In genomic region chr12:102832746-102833300, GRCm38 (mm10) we compare ENCODE assay signal across 20 mouse cellular contexts. TPM values are rescaled to one million over a fixed set of nuclear protein-coding genes. Genes with fewer than 3 reads are reported as not detected.
DNase-seq lines count a peak whose midpoint lies in the region; ATAC-seq and TF ChIP-seq lines count a peak whose summit lies in the region.
"Had no signal": no experiment of that assay in that cellular context is flagged by ENCODE, and none has a peak within 500 bp of the region (broad histone marks: within the 10 kb centered on the region; RNA-seq: fewer than 3 reads in every experiment).

No protein-coding gene starts in this region.

- H3K27me3 ChIP-seq in kidney, embryonic 16.5 days (ENCODE audit: insufficient read depth, low read length): no peaks in the 10 kb centered on the region
- H3K27me3 ChIP-seq in lung, embryonic 14.5 days (ENCODE audit: insufficient read depth, low read length): no peaks in the 10 kb centered on the region
- H3K27me3 ChIP-seq: forebrain, embryonic 12.5 days; hindbrain, embryonic 15.5 days; limb, embryonic 13.5 days; stomach, embryonic 15.5 days had no signal

- H3K36me3 ChIP-seq in kidney, embryonic 16.5 days (ENCODE audit: insufficient read depth, low read length): peaks cover 3% of the 10 kb centered on the region; the same call in 1 of the 2 replicates
- H3K36me3 ChIP-seq in lung, embryonic 14.5 days (ENCODE audit: insufficient read depth): peaks cover 10% of the 10 kb centered on the region

- H3K27ac ChIP-seq in kidney, embryonic 16.5 days (ENCODE audit: low read length): no peak overlapping the region
- H3K27ac ChIP-seq in lung, embryonic 14.5 days (ENCODE audit: low read depth): peak overlapping the region; percentile 64
- H3K27ac ChIP-seq: forebrain, embryonic 12.5 days; heart, adult 2 months; hindbrain, embryonic 15.5 days; limb, embryonic 13.5 days; liver, embryonic 14.5 days; stomach, embryonic 15.5 days had no signal

- 81% methylated on average over 1 of the region's 1 CpGs for WGBS in kidney, embryonic 16.5 days
- whole genome bisulfite sequencing in lung, embryonic 14.5 days: 83% methylated on average over 1 of the region's 1 CpGs

- no peak overlapping the region for H3K9ac ChIP-seq in kidney, embryonic 16.5 days (replicated peaks; ENCODE audit: low read length)
- no peak overlapping the region for H3K9ac ChIP-seq in lung, embryonic 14.5 days
- H3K9ac ChIP-seq: forebrain, embryonic 12.5 days; hindbrain, embryonic 15.5 days; limb, embryonic 13.5 days; liver, embryonic 14.5 days; stomach, embryonic 15.5 days had no signal

- DNase-seq in kidney, postnatal 36 days: no peak
- peak; percentile 76 for DNase-seq in Muller cell, postnatal 12 days (ENCODE audit: inconsistent ontology term)
- peak; percentile 27 for DNase-seq in lung, embryonic 14.5 days
- peak; percentile 4 for DNase-seq in mesoderm, embryonic 11.5 days (ENCODE audit: low read depth, low spot score)
- DNase-seq in yolk sac, embryonic 10.5 days (ENCODE audit: low spot score): no peak
- DNase-seq in thymus, postnatal 14 days: no peak
- DNase-seq: adrenal gland, postnatal 36 days; cerebellum, adult 11-12 months; cerebellum, postnatal 14 days; heart, adult 2 months; heart, postnatal 36 days; kidney, adult 11 months; right cerebral cortex, postnatal 25 days had no signal

- peak; percentile 19; the same call in 1 of the 2 replicates for ATAC-seq in kidney, embryonic 16.5 days (ENCODE audit: low FRiP score, low TSS enrichment)
- ATAC-seq in lung, embryonic 14.5 days (ENCODE audit: insufficient read depth): peak; percentile 49; the same call in 1 of the 2 replicates

- no peak overlapping the region for H3K4me3 ChIP-seq in kidney, embryonic 16.5 days (ENCODE audit: low read length)
- H3K4me3 ChIP-seq in lung, embryonic 14.5 days (ENCODE audit: low read depth, low read length): no peak overlapping the region
- H3K4me3 ChIP-seq: forebrain, embryonic 12.5 days; heart, adult 2 months; hindbrain, embryonic 15.5 days; limb, embryonic 13.5 days; stomach, embryonic 15.5 days had no signal

- no peaks in the 10 kb centered on the region for H3K4me1 ChIP-seq in kidney, embryonic 16.5 days (ENCODE audit: insufficient read depth, low read length)
- H3K4me1 ChIP-seq in lung, embryonic 14.5 days (ENCODE audit: insufficient read depth): no peaks in the 10 kb centered on the region
- H3K4me1 ChIP-seq: forebrain, embryonic 12.5 days; hindbrain, embryonic 15.5 days; stomach, embryonic 15.5 days had no signal

- no peak overlapping the region for H3K4me2 ChIP-seq in kidney, embryonic 16.5 days (replicated peaks; ENCODE audit: low read depth, low read length)
- no peak overlapping the region for H3K4me2 ChIP-seq in lung, embryonic 14.5 days
- H3K4me2 ChIP-seq: forebrain, embryonic 12.5 days; hindbrain, embryonic 15.5 days; limb, embryonic 13.5 days; stomach, embryonic 15.5 days had no signal

- TF ChIP-seq CTCF in lung, embryonic 14.5 days (IDR thresholded peaks at IDR 0.05; ENCODE audit: low read depth): no peak

- H3K9me3 ChIP-seq in kidney, embryonic 16.5 days (ENCODE audit: low read length): no peaks in the 10 kb centered on the region
- no peaks in the 10 kb centered on the region for H3K9me3 ChIP-seq in lung, embryonic 14.5 days (ENCODE audit: low read depth, low read length)
- H3K9me3 ChIP-seq: forebrain, embryonic 12.5 days; G1E; hindbrain, embryonic 15.5 days; limb, embryonic 13.5 days; stomach, embryonic 15.5 days had no signal

RNA-seq across cellular contexts. Expression of gene Btbd7, which starts 45.4 kb away (rescaled TPM):
- polyA plus RNA-seq in kidney, embryonic 16.5 days (2015; fragmentation: Nextera tagmentation; extraction: Ambion mirVana): 14.5 and 17.5 TPM in 2 replicates
- 22.9 and 23.4 TPM in 2 replicates for polyA plus RNA-seq in lung, embryonic 14.5 days (2014; fragmentation: Nextera tagmentation; extraction: Ambion mirVana)

Comparison
In these comparisons a context has a peak if more than half of its experiments do, and no peak if none do; other contexts are left out.
1. DNase-seq: peak in Muller cell, postnatal 12 days (single experiment), lung, embryonic 14.5 days (single experiment) and mesoderm, embryonic 11.5 days (single experiment); none in kidney, postnatal 36 days (0 of 2), yolk sac, embryonic 10.5 days (single experiment) and thymus, postnatal 14 days (single experiment).